Mouse (Mus musculus): ENCODE measurements around the gene Snrpb2. TPM values are rescaled to one million over a fixed set of nuclear protein-coding genes. Genes with fewer than 3 reads are reported as not detected.

Gene Snrpb2
- polyA plus RNA-seq (2021): 79.6 TPM

DNA sequence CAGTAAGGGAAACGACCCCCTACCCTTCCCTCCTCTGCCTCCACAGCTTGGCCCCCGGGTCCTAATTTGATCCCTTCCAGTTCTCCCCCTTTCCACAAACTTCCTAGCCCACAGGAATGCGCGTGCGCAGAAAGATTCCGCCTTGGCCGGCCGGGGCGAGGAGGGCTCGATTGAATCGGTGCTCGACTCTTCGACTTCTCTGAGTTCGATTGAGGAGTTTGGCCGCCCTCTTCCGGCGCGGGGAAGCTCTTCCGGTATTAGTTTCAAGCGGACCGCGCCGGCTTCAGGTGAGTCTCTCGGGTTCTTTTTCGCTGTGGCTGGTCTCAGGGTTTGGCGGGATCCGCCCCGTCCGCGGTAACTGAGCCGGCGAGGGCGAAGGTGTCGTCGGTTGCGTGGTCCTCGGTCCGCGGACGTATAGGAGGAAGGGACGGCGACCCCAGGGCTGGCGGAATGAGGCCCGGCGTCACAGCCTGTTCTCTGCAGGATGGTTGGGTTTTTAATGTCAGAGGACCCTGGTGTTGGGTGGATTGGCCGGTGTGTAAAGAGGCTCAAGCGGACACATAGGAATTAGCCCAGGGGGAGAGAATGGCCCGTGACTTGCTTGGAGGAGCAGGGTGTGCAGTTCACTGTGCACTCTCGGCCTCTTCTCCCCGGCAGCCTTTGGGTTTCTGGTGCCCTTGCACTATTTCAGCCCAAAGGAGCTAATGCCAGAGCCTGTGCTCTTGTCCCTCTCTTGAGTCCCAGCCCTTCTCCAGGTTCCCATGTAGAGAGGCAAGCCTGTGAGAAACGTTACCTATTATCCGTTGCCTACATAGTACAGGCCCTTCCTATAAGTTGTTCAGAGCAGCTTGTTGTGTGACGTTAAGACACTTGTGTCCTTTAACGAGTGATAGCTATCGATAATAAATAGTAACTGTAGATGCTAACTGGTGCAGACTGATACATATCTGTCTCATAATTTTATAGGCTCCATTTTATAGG lies at the start of gene Snrpb2:
Gene Snrpb2 (plus strand): TSS at position 228 of the 981 bp plus-strand sequence.
- TF ChIP-seq CTCF (IDR thresholded peaks at IDR 0.05): no peak
- POLR2A ChIA-PET: no interaction called here
- peaks cover 23% of the 10 kb centered on the region for H3K27me3 ChIP-seq
- CTCF ChIA-PET: interaction anchor here (0.9 kb wide), 1 partner anchor 27 kb away, joined by 3 read pairs; no protein-coding TSS in a partner anchor
- in situ Hi-C loops (cut with MboI; ENCODE audit: low pct_unique_long_range_greater_than_20kb): no loop called here
- peak; percentile 54 for DNase-seq (ENCODE audit: low read depth, low spot score)
- ATAC-seq: peak; percentile 93

DNA sequence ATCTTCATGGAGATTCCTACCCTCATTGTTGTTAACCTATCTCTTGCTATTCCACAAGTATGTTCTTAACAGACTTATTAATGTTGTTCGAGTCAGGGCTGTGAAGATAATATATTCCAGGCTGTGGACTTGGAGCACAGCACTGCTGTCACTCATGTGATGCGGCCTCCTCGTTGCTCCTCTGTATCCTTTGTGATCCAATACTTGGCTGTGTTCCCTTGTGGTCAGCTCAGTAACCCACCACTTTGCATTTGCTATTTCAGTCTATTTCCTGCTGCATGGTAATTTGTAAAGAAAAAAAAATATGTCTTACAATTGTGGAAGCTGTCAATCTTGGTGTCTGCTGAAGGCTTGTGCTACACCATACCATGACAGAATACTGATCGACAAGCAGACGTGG lies 49.8 kb upstream of the Snrpb2 start:
- CTCF ChIA-PET: interaction anchor here (1.6 kb wide), 1 partner anchor 10 kb away, joined by 6 read pairs; no protein-coding TSS in a partner anchor
- in situ Hi-C loops (cut with MboI; ENCODE audit: low pct_unique_long_range_greater_than_20kb): no loop called here
- POLR2A ChIA-PET: no interaction called here
- H3K27me3 ChIP-seq: peaks cover 6% of the 10 kb centered on the region
- no peak for ATAC-seq
- no peak for TF ChIP-seq CTCF (IDR thresholded peaks at IDR 0.05)
- DNase-seq (ENCODE audit: low read depth, low spot score): no peak

DNA sequence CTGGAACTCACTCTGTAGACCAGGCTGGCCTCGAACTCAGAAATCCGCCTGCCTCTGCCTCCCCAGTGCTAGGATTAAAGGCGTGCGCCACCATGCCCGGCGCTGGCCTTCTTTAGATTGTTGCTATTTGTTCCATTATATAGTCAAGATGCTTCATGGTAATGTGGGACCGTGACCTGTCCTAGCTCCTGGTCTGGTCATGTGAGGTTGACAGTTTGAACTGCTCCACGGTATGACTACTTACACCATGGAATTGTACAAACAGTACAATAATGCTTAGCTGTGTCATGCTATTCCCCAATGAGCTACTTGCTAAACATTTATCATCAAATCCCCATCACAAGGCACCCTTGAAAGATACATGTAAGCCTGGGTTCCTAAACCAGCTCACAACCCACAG lies 44.8 kb upstream of the Snrpb2 start:
- DNase-seq (ENCODE audit: low read depth, low spot score) (no peak), ATAC-seq (no peak)
- no peak for TF ChIP-seq CTCF (IDR thresholded peaks at IDR 0.05)
- no peaks in the 10 kb centered on the region for H3K27me3 ChIP-seq
- in situ Hi-C loops (cut with MboI; ENCODE audit: low pct_unique_long_range_greater_than_20kb): no loop called here
- CTCF ChIA-PET: no interaction called here
- POLR2A ChIA-PET: no interaction called here

DNA sequence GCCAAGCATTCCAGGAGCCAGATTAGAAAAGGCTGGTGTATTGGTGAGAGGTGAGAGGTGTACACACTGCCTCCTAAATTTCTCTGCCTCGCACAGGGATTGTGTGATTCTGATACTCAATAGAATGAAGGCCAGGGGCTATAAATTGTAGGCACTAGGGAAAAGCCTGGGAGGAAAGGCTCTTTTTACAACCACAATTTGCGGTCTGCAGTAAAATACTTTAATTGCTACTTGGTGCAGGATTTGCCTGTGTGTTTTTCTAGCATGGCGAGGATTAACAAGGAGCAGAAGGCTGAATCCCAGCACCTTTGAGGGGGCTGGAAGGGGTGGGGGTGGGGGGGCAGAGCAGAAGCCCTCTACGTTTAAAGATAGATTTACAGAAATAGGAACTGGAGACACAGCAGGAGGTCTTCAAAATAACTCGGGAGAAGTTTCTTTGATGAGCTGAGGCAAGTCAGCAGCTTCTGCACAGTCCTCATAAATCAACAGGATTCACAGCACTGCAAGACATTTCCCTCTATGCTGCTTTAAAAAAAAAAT lies 44.2 kb upstream of the Snrpb2 start:
- TF ChIP-seq CTCF (IDR thresholded peaks at IDR 0.05): no peak
- in situ Hi-C loops (cut with MboI; ENCODE audit: low pct_unique_long_range_greater_than_20kb): no loop called here
- peak; percentile 31 for ATAC-seq
- ChIA-PET CTCF (no interaction called here), POLR2A (no interaction called here)
- H3K27me3 ChIP-seq: no peaks in the 10 kb centered on the region
- peak; percentile 49 for DNase-seq (ENCODE audit: low read depth, low spot score)

DNA sequence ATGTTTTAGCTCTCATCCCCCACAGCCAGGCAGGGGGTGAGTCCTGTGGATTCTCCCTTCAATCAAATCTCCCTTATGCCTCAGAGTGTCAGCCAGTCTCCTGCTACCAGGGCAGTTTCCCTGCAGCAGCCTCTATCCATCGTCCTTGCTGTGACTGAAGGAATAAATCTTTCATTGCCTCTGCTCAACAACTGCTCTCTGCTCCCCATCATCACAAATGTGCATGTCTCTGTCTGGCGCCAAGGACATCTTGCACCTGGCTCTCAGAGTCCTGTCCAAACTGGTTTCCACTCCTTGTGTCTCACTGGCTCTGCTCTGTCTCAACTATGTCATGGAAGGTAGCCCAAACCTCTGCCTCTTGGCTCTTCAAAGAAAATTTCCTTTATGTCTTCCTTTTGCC lies 43.1 kb upstream of the Snrpb2 start:
- no peak for DNase-seq (ENCODE audit: low read depth, low spot score)
- CTCF ChIA-PET: no interaction called here
- no peak for TF ChIP-seq CTCF (IDR thresholded peaks at IDR 0.05)
- in situ Hi-C loops (cut with MboI; ENCODE audit: low pct_unique_long_range_greater_than_20kb): no loop called here
- POLR2A ChIA-PET: no interaction called here
- no peaks in the 10 kb centered on the region for H3K27me3 ChIP-seq
- ATAC-seq: no peak

DNA sequence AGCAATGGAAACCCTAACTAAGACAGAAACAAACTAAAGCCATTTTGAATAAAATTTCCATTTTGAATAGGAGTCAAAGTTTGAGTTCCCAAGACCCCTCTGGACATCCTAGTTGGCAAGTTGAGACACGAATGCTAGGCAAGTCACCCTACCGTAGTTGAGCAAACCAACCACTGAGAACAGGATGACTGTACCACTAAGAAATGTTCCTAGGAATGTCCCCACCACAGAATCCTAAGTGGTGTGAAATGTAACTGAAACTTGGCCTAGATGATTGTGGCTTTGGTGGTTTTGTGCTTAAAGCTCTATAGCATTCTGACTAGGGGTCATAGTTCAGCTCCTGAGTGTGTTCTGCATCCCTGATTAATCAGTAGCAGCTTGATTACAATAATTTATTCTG lies 39.5 kb upstream of the Snrpb2 start:
- CTCF ChIA-PET: interaction anchor here (1.3 to 1.7 kb wide), 2 partner anchors 11 to 12 kb away, joined by 5 to 6 read pairs; no protein-coding TSS in a partner anchor
- POLR2A ChIA-PET: no interaction called here
- TF ChIP-seq CTCF (IDR thresholded peaks at IDR 0.05): no peak
- no peaks in the 10 kb centered on the region for H3K27me3 ChIP-seq
- in situ Hi-C loops (cut with MboI; ENCODE audit: low pct_unique_long_range_greater_than_20kb): no loop called here
- ATAC-seq (peak; percentile 98), DNase-seq (ENCODE audit: low read depth, low spot score) (peak; percentile 59)

DNA sequence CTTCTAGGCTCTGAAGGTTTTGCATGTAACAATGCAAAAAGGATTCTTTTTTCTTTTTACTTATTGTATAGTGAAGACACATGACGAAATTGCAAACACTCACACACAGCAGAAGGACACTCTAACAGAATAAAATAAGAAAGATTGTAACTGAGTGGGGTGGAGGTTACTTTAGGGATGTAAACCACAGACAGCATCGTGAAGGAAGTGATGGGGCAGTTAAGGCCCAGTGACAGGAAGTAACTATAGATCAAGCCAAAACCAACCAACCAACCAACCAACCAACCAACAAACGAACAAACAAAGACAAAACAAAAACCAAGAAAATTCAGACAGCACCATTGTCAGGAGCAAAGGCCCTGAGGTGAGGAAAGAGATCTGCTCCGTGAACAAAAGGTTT lies 38.6 kb upstream of the Snrpb2 start:
- no peak for ATAC-seq
- ChIA-PET CTCF (interaction anchor here (1.7 kb wide), 1 partner anchor 11 kb away, joined by 5 read pairs; no protein-coding TSS in a partner anchor), POLR2A (no interaction called here)
- no peaks in the 10 kb centered on the region for H3K27me3 ChIP-seq
- TF ChIP-seq CTCF (IDR thresholded peaks at IDR 0.05): no peak
- in situ Hi-C loops (cut with MboI; ENCODE audit: low pct_unique_long_range_greater_than_20kb): no loop called here
- DNase-seq (ENCODE audit: low read depth, low spot score): no peak

DNA sequence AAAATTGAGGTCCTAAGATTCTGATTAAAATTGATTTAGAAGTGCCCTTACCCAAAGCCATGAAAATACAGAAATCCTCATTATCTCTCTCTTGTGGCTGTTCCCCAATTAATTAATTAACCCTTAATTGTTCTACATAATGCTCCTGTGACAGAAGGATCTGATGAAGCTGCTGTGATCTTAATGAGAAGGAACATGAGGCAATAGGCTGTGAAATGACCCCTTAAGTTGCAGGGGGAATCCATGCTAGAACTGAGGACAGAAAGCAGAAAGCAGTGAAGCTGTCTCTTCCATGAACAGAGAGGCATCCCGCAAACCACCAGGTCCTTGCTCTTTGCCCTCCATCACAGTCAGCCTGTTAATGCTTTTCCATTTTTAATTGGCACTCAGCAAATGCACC lies 31.6 kb upstream of the Snrpb2 start:
- in situ Hi-C loops (cut with MboI; ENCODE audit: low pct_unique_long_range_greater_than_20kb): no loop called here
- no peak for DNase-seq (ENCODE audit: low read depth, low spot score)
- ChIA-PET CTCF (no interaction called here), POLR2A (no interaction called here)
- no peak for ATAC-seq
- peaks cover 5% of the 10 kb centered on the region for H3K27me3 ChIP-seq
- TF ChIP-seq CTCF (IDR thresholded peaks at IDR 0.05): no peak

DNA sequence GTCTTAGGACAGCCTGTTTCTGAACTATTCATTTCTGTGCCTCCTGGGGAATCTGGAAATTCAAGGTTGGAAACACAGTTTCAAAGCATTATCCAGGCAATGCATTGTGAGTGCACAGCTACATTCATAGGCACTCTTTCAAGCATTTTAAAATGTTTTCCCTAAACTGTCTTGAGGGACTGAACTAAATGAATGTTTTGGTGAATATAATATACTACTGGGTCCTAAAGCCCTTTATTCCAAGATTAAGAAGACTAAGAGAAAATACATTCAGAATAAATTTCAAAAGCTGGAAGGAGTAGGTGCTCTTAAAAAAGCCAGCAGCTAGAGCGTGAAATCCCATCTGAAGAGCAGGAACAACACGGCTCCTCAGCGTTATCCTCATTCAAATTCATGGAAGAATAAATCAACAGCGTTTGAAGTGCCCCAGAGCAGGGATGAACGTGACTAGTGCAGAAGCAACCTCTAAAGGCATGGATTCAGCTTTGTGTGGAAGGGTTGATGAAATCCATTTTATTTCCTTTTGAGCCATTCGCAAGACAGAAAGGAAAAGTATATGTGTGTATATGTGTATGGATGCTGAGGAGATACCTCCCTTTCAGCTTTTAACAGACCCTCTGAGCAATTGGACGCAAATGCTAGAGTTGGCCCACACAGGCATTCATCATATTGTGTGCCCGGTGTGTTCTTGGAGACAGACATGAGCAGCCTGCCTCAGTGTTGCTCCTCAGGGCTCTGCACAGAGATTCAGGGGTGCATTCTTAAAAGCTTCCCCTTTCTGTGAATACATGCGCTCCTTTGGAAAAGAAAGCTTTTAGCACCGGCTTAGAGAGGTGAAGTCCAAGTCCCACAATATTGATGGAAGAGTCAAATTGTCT lies 30.2 kb upstream of the Snrpb2 start:
- CTCF ChIA-PET: interaction anchor here (1.0 to 1.1 kb wide), 2 partner anchors 8 to 25 kb away, joined by 3 read pairs; no protein-coding TSS in a partner anchor
- ATAC-seq: no peak
- no peak for DNase-seq (ENCODE audit: low read depth, low spot score)
- peaks cover 5% of the 10 kb centered on the region for H3K27me3 ChIP-seq
- TF ChIP-seq CTCF (IDR thresholded peaks at IDR 0.05): no peak
- POLR2A ChIA-PET: no interaction called here
- in situ Hi-C loops (cut with MboI; ENCODE audit: low pct_unique_long_range_greater_than_20kb): no loop called here

DNA sequence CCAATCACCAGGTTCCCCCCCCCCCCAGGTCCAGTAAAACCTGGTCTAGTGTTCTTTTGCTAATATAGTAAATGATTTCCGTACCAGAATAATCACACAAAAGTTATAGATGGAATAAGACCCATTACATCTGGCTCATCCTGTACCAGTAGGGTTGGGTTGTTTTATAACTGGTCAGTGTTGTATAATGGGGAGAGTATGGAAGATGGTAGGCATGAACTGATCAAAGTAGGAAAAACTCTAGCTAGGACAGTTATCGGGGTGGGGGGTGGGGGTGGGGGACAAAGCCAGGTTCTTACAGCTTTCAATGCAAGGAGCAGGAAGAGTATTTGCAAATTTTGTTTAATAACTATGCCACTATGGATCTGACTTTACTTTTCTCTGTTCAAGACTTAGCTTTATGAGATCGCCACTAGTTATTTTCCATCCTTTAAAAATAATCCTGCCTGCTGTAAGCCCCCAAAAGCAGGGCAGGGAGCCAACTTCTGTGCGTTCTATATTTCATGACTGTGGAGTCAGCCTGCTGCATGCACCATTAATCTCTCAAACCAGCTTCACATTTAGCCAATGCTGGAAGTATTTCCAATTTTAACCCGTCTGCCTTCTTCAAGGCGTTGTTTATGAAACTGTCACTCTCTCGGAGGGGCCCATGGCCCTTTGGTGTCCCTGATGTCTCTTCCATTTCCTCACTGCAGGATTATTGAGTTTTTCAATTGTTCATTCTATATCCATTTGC lies 28.3 kb upstream of the Snrpb2 start:
- H3K27me3 ChIP-seq: peaks cover 5% of the 10 kb centered on the region
- TF ChIP-seq CTCF (IDR thresholded peaks at IDR 0.05): no peak
- ChIA-PET POLR2A (no interaction called here), CTCF (interaction anchor here (0.8 to 1.6 kb wide), 3 partner anchors 11 to 59 kb away, joined by 3 to 5 read pairs (median 3); no protein-coding TSS in a partner anchor)
- DNase-seq (ENCODE audit: low read depth, low spot score) (no peak), ATAC-seq (peak; percentile 57)
- in situ Hi-C loops (cut with MboI; ENCODE audit: low pct_unique_long_range_greater_than_20kb): no loop called here

Measured in Patski (cell line).